ENCODE assay signal across 12 mouse cellular contexts in genomic region chr6:149189340-149189922, GRCm38 (mm10). TPM values are rescaled to one million over a fixed set of nuclear protein-coding genes. Genes with fewer than 3 reads are reported as not detected.
DNase-seq lines count a peak whose midpoint lies in the region; ATAC-seq and TF ChIP-seq lines count a peak whose summit lies in the region.
"Had no signal": no experiment of that assay in that cellular context is flagged by ENCODE, and none has a peak within 500 bp of the region (broad histone marks: within the 10 kb centered on the region; RNA-seq: fewer than 3 reads in every experiment).

No protein-coding gene starts in this region.

- TF ChIP-seq POLR2A in heart, adult 2 months (IDR thresholded peaks at IDR 0.05; ENCODE audit: insufficient read depth, low read depth, low read length): no peak
- TF ChIP-seq POLR2A in lung, adult 2 months (IDR thresholded peaks at IDR 0.05; ENCODE audit: borderline replicate concordance, extremely low read depth, low read depth, low read length): no peak

- intact Hi-C loops in heart, adult 2 months (cut with DNase I): loop anchor here (5.0 kb wide), 2 partner anchors 47 to 242 kb away; partner anchors contain the start of gene Sinhcaf

- peaks cover 2% of the 10 kb centered on the region for H3K79me2 ChIP-seq in heart, adult 2 months (replicated peaks; ENCODE audit: control insufficient read depth, insufficient read depth, low read length)

- peak overlapping the region; percentile 60; the same call in 1 of the 2 replicates for H3K4me2 ChIP-seq in midbrain, embryonic 12.5 days (replicated peaks)
- no peak overlapping the region for H3K4me2 ChIP-seq in midbrain, embryonic 11.5 days
- no peak overlapping the region for H3K4me2 ChIP-seq in forebrain, embryonic 13.5 days
- H3K4me2 ChIP-seq in neural tube, embryonic 14.5 days (ENCODE audit: low read depth, low read length): peak overlapping the region; percentile 66; the same call in 1 of the 2 replicates

- H3K36me3 ChIP-seq in heart, adult 2 months (ENCODE audit: control insufficient read depth, insufficient read depth, low read length): peaks cover 10% of the 10 kb centered on the region; the same call in 1 of the 2 replicates
- no peaks in the 10 kb centered on the region for H3K36me3 ChIP-seq in midbrain, embryonic 12.5 days
- H3K36me3 ChIP-seq in midbrain, embryonic 11.5 days (ENCODE audit: control insufficient read depth, insufficient read depth, low read length): no peaks in the 10 kb centered on the region
- no peaks in the 10 kb centered on the region for H3K36me3 ChIP-seq in forebrain, embryonic 13.5 days (ENCODE audit: poor library complexity, severe bottlenecking)
- no peaks in the 10 kb centered on the region for H3K36me3 ChIP-seq in neural tube, embryonic 14.5 days (ENCODE audit: control insufficient read depth, insufficient read depth, low read length)

- ATAC-seq in midbrain, embryonic 12.5 days (ENCODE audit: low FRiP score, low read depth): no peak
- no peak for ATAC-seq in midbrain, embryonic 11.5 days (ENCODE audit: low FRiP score)
- no peak for ATAC-seq in forebrain, embryonic 13.5 days
- ATAC-seq in neural tube, embryonic 14.5 days (ENCODE audit: low read depth): no peak; the same call in 1 of the 2 replicates

- no peaks in the 10 kb centered on the region for H3K27me3 ChIP-seq in heart, adult 2 months (ENCODE audit: control insufficient read depth, insufficient read depth, low read length)
- H3K27me3 ChIP-seq in midbrain, embryonic 12.5 days: no peaks in the 10 kb centered on the region
- H3K27me3 ChIP-seq in midbrain, embryonic 11.5 days (ENCODE audit: control insufficient read depth, insufficient read depth, low read length): no peaks in the 10 kb centered on the region
- H3K27me3 ChIP-seq in forebrain, embryonic 13.5 days: no peaks in the 10 kb centered on the region
- no peaks in the 10 kb centered on the region for H3K27me3 ChIP-seq in neural tube, embryonic 14.5 days (ENCODE audit: control insufficient read depth, insufficient read depth, low read length)

- H3K9ac ChIP-seq in heart, adult 2 months (ENCODE audit: low read depth, low read length): no peak overlapping the region
- H3K9ac ChIP-seq in midbrain, embryonic 12.5 days (replicated peaks): 0 out of 2 replicates have a peak overlapping the region, but pooled peaks have one; percentile 93
- H3K9ac ChIP-seq in midbrain, embryonic 11.5 days (ENCODE audit: low read length): no peak overlapping the region
- H3K9ac ChIP-seq in forebrain, embryonic 13.5 days: peak overlapping the region; percentile 44
- H3K9ac ChIP-seq in neural tube, embryonic 14.5 days (replicated peaks; ENCODE audit: low read depth, low read length): no peak overlapping the region; the same call in 1 of the 2 replicates

- 95% methylated on average over 16 of the region's 16 CpGs for WGBS in heart, adult 2 months
- 91% methylated on average over 16 of the region's 16 CpGs for WGBS in midbrain, embryonic 12.5 days
- 93% methylated on average over 16 of the region's 16 CpGs for WGBS in midbrain, embryonic 11.5 days
- WGBS in forebrain, embryonic 13.5 days: 95% methylated on average over 16 of the region's 16 CpGs
- 96% methylated on average over 16 of the region's 16 CpGs for whole genome bisulfite sequencing in neural tube, embryonic 14.5 days
- 95% methylated on average over 16 of the region's 16 CpGs for WGBS in lung, adult 2 months

- peak overlapping the region; percentile 89 for H3K4me3 ChIP-seq in heart, adult 2 months
- no peak overlapping the region for H3K4me3 ChIP-seq in midbrain, embryonic 12.5 days
- H3K4me3 ChIP-seq in midbrain, embryonic 11.5 days (ENCODE audit: low read depth, low read length): no peak overlapping the region
- no peak overlapping the region for H3K4me3 ChIP-seq in forebrain, embryonic 13.5 days
- no peak overlapping the region for H3K4me3 ChIP-seq in neural tube, embryonic 14.5 days (ENCODE audit: low read depth, low read length)
- H3K4me3 ChIP-seq in lung, adult 2 months (replicated peaks; ENCODE audit: extremely low read depth, low read depth, low read length): no peak overlapping the region

- H3K27ac ChIP-seq in heart, adult 2 months: peak overlapping the region; percentile 89
- no peak overlapping the region for H3K27ac ChIP-seq in midbrain, embryonic 12.5 days (replicated peaks)
- H3K27ac ChIP-seq in midbrain, embryonic 11.5 days (ENCODE audit: low read depth, low read length): no peak overlapping the region
- no peak overlapping the region for H3K27ac ChIP-seq in forebrain, embryonic 13.5 days
- no peak overlapping the region; the same call in 1 of the 2 replicates for H3K27ac ChIP-seq in neural tube, embryonic 14.5 days (ENCODE audit: low read depth, low read length)

- TF ChIP-seq CTCF in heart, adult 2 months (IDR thresholded peaks at IDR 0.05): no peak
- no peak for TF ChIP-seq CTCF in lung, adult 2 months (IDR thresholded peaks at IDR 0.05; ENCODE audit: insufficient read depth, low read length)

- TF ChIP-seq EP300 in heart, adult 2 months (IDR thresholded peaks at IDR 0.05; ENCODE audit: insufficient read depth, low read depth, low read length): no peak

- H3K4me1 ChIP-seq in heart, adult 2 months (ENCODE audit: control insufficient read depth, insufficient read depth, low read length): peaks cover 7% of the 10 kb centered on the region
- peaks cover 17% of the 10 kb centered on the region for H3K4me1 ChIP-seq in midbrain, embryonic 12.5 days
- peaks cover 5% of the 10 kb centered on the region; the same call in 1 of the 2 replicates for H3K4me1 ChIP-seq in midbrain, embryonic 11.5 days (ENCODE audit: control insufficient read depth, insufficient read depth, low read length)
- H3K4me1 ChIP-seq in forebrain, embryonic 13.5 days: peaks cover 18% of the 10 kb centered on the region
- peaks cover 16% of the 10 kb centered on the region for H3K4me1 ChIP-seq in neural tube, embryonic 14.5 days (ENCODE audit: control insufficient read depth, insufficient read depth, low read length)
- peaks cover 18% of the 10 kb centered on the region for H3K4me1 ChIP-seq in lung, adult 2 months (ENCODE audit: control insufficient read depth, insufficient read depth, low read length)

- DNase-seq in heart, adult 2 months: no peak
- DNase-seq in heart, adult 8-10 months (ENCODE audit: low spot score): no peak
- no peak for DNase-seq in midbrain, embryonic 11.5 days (ENCODE audit: low spot score, missing footprints)
- no peak for DNase-seq in c-Kit-positive CD71-positive TER-119-positive erythroid progenitor cells, embryonic 14.5 days (ENCODE audit: low spot score)
- DNase-seq in lung, adult 2 months: no peak

- H3K9me3 ChIP-seq in midbrain, embryonic 12.5 days: no peaks in the 10 kb centered on the region
- no peaks in the 10 kb centered on the region for H3K9me3 ChIP-seq in midbrain, embryonic 11.5 days (ENCODE audit: control insufficient read depth, low read length)
- H3K9me3 ChIP-seq in forebrain, embryonic 13.5 days (replicated peaks): no peaks in the 10 kb centered on the region
- H3K9me3 ChIP-seq in neural tube, embryonic 14.5 days (ENCODE audit: control insufficient read depth, low read length): no peaks in the 10 kb centered on the region

RNA-seq across cellular contexts. Expression of gene Amn1, which starts 0.9 kb away (rescaled TPM):
- 10 to 100 TPM; 16.0 to 24.9 TPM for total RNA-seq in heart, adult 2 months (2021)
- polyA plus RNA-seq in heart, adult 2 months (2012; rRNA removed): 7.4 and 12.0 TPM in 2 replicates
- total RNA-seq in heart, adult 8-10 months (2022): 10 to 100 TPM; 16.9 to 17.8 (median 17.6) TPM
- polyA plus RNA-seq in midbrain, embryonic 12.5 days (2016; fragmentation: Nextera tagmentation; extraction: Ambion mirVana): 75.8 and 80.8 TPM in 2 replicates
- polyA plus RNA-seq in midbrain, embryonic 11.5 days (2014; fragmentation: Nextera tagmentation; extraction: Ambion mirVana): 61.8 and 66.5 TPM in 2 replicates
- 95.6 and 98.2 TPM in 2 replicates for polyA plus RNA-seq in forebrain, embryonic 13.5 days (2015; fragmentation: Nextera tagmentation; extraction: Ambion mirVana)
- polyA plus RNA-seq in neural tube, embryonic 14.5 days (2014; fragmentation: Nextera tagmentation; extraction: Ambion mirVana): 111 and 125 TPM in 2 replicates
- 9.9 and 10.7 TPM in 2 replicates for polyA plus RNA-seq in lung, adult 2 months (2012; rRNA removed)

RNA-seq across cellular contexts. Expression of gene Etfbkmt, which starts 49.8 kb away (rescaled TPM):
- 10 to 100 TPM; 24.2 to 38.8 TPM for total RNA-seq in heart, adult 2 months (2021)
- polyA plus RNA-seq in heart, adult 2 months (2012; rRNA removed): 12.8 and 43.9 TPM in 2 replicates
- 10 to 100 TPM; 22.4 to 38.4 (median 26.6) TPM for total RNA-seq in heart, adult 8-10 months (2022)
- polyA plus RNA-seq in midbrain, embryonic 12.5 days (2016; fragmentation: Nextera tagmentation; extraction: Ambion mirVana): 8.1 and 8.4 TPM in 2 replicates
- polyA plus RNA-seq in midbrain, embryonic 11.5 days (2014; fragmentation: Nextera tagmentation; extraction: Ambion mirVana): 8.0 and 8.6 TPM in 2 replicates
- polyA plus RNA-seq in forebrain, embryonic 13.5 days (2015; fragmentation: Nextera tagmentation; extraction: Ambion mirVana): 8.3 TPM in 2 replicates
- 6.2 and 6.7 TPM in 2 replicates for polyA plus RNA-seq in neural tube, embryonic 14.5 days (2014; fragmentation: Nextera tagmentation; extraction: Ambion mirVana)
- 11.8 and 16.3 TPM in 2 replicates for polyA plus RNA-seq in lung, adult 2 months (2012; rRNA removed)

RNA-seq across cellular contexts. Expression of gene Gm10203, which starts 59.5 kb away (rescaled TPM):
- not detected for total RNA-seq in heart, adult 2 months (2021)
- not detected in 2 replicates for polyA plus RNA-seq in heart, adult 2 months (2012; rRNA removed)
- total RNA-seq in heart, adult 8-10 months (2022): not detected
- not detected in 2 replicates for polyA plus RNA-seq in midbrain, embryonic 12.5 days (2016; fragmentation: Nextera tagmentation; extraction: Ambion mirVana)
- polyA plus RNA-seq in midbrain, embryonic 11.5 days (2014; fragmentation: Nextera tagmentation; extraction: Ambion mirVana): not detected in 2 replicates
- polyA plus RNA-seq in forebrain, embryonic 13.5 days (2015; fragmentation: Nextera tagmentation; extraction: Ambion mirVana): not detected in 2 replicates
- polyA plus RNA-seq in neural tube, embryonic 14.5 days (2014; fragmentation: Nextera tagmentation; extraction: Ambion mirVana): not detected in 2 replicates
- not detected in 2 replicates for polyA plus RNA-seq in lung, adult 2 months (2012; rRNA removed)
- total RNA-seq: layer of hippocampus, postnatal 14 days; MEL had no signal
- polyA plus RNA-seq: cortical plate, adult 2 months; small intestine, adult 2 months had no signal

Comparison
In these comparisons a context has a peak if more than half of its experiments do, and no peak if none do; other contexts are left out.
1. H3K9ac ChIP-seq: peak in midbrain, embryonic 12.5 days (single experiment) and forebrain, embryonic 13.5 days (single experiment); none in heart, adult 2 months (single experiment), midbrain, embryonic 11.5 days (single experiment) and neural tube, embryonic 14.5 days (single experiment).
2. H3K4me2 ChIP-seq: peak in midbrain, embryonic 12.5 days (single experiment) and neural tube, embryonic 14.5 days (single experiment); none in midbrain, embryonic 11.5 days (single experiment) and forebrain, embryonic 13.5 days (single experiment).